Comparison of ENCODE assay signal across 26 mouse cellular contexts in the genomic region with DNA sequence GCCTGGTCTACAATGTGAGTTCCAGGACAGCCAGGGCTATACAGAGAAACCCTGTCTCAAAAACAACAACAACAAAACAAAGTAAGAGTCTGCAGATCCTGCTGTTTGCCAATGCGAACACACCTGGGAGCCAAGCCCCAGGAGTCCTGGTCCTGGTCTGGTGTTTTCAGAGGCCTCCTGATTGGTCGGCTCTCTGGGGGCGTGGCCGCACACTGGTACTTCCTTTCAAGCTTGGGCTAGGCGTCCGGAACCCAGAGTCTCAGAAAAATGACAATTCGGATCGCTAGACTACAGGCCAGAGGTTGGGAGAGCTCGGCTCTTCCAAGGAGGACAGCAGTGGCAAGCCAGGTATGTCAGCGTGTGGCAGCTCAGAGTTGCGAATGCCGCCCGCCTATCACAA. TPM values are rescaled to one million over a fixed set of nuclear protein-coding genes. Genes with fewer than 3 reads are reported as not detected.
DNase-seq lines count a peak whose midpoint lies in the region; ATAC-seq and TF ChIP-seq lines count a peak whose summit lies in the region.
"Had no signal": no experiment of that assay in that cellular context is flagged by ENCODE, and none has a peak within 500 bp of the region (broad histone marks: within the 10 kb centered on the region; RNA-seq: fewer than 3 reads in every experiment).

No protein-coding gene starts in this region.

- intact Hi-C loops in heart, postnatal 25 days (cut with DNase I) = loop anchor here (5.0 kb wide), 1 partner anchor 265 kb away; no protein-coding TSS in a partner anchor

- no peak for DNase-seq in heart, postnatal 25 days (ENCODE audit: low spot score)
- peak; percentile 12 for DNase-seq in urinary bladder, adult 2 months (ENCODE audit: low spot score)
- DNase-seq in urinary bladder, postnatal 10 days (ENCODE audit: low spot score) = no peak
- peak; percentile 86 for DNase-seq in ZHBTc4 (ENCODE audit: low read depth, low spot score)
- DNase-seq in spleen, adult 12 weeks (ENCODE audit: low spot score) = no peak
- DNase-seq in midbrain, postnatal 0 days (ENCODE audit: low spot score) = no peak
- DNase-seq: cerebellum, adult 2 months; gastrocnemius, postnatal 10 days; heart, adult 2 months; heart, postnatal 36 days; kidney, adult 18-20 months; kidney, postnatal 14 days; layer of hippocampus, postnatal 36 days; right cerebral cortex, postnatal 4 days; thymus, postnatal 36 days had no signal

- no peak overlapping the region for H3K27ac ChIP-seq in heart, embryonic 12.5 days (ENCODE audit: poor library complexity, severe bottlenecking)
- H3K27ac ChIP-seq in midbrain, postnatal 0 days (ENCODE audit: low read depth, low read length) = no peak overlapping the region
- H3K27ac ChIP-seq: embryonic facial prominence, embryonic 10.5 days; forebrain, embryonic 12.5 days; heart, adult 2 months; layer of hippocampus, adult 2 months; neural tube, embryonic 12.5 days had no signal

- no peak overlapping the region for H3K9ac ChIP-seq in heart, embryonic 12.5 days
- H3K9ac ChIP-seq in midbrain, postnatal 0 days (replicated peaks; ENCODE audit: low read length, poor library complexity, severe bottlenecking) = no peak overlapping the region
- H3K9ac ChIP-seq: forebrain, embryonic 12.5 days; neural tube, embryonic 12.5 days had no signal

- no peak for ATAC-seq in heart, embryonic 12.5 days (ENCODE audit: insufficient number of reproducible peaks, low FRiP score)
- ATAC-seq in midbrain, postnatal 0 days (ENCODE audit: low FRiP score) = no peak
- ATAC-seq: hindbrain, embryonic 16.5 days had no signal

- H3K4me2 ChIP-seq in heart, embryonic 12.5 days = peak overlapping the region; percentile 21; the same call in 1 of the 2 replicates
- H3K4me2 ChIP-seq in midbrain, postnatal 0 days (ENCODE audit: low read depth, low read length, poor library complexity, severe bottlenecking) = no peak overlapping the region
- H3K4me2 ChIP-seq: forebrain, embryonic 12.5 days; midbrain, embryonic 11.5 days; neural tube, embryonic 12.5 days had no signal

- 41% methylated on average over 13 of the region's 13 CpGs for WGBS in heart, embryonic 12.5 days
- WGBS in midbrain, postnatal 0 days = 67% methylated on average over 13 of the region's 13 CpGs

- no peaks in the 10 kb centered on the region for H3K4me1 ChIP-seq in heart, embryonic 12.5 days (replicated peaks)
- no peaks in the 10 kb centered on the region for H3K4me1 ChIP-seq in midbrain, postnatal 0 days (ENCODE audit: insufficient read depth, low read length)
- H3K4me1 ChIP-seq: embryonic facial prominence, embryonic 10.5 days; forebrain, embryonic 12.5 days; neural tube, embryonic 12.5 days had no signal

- no peak for TF ChIP-seq CTCF in midbrain, postnatal 0 days (IDR thresholded peaks at IDR 0.05)

- no peaks in the 10 kb centered on the region for H3K27me3 ChIP-seq in heart, embryonic 12.5 days (replicated peaks)
- no peaks in the 10 kb centered on the region for H3K27me3 ChIP-seq in midbrain, postnatal 0 days (ENCODE audit: insufficient read depth, low read length)
- H3K27me3 ChIP-seq: forebrain, embryonic 12.5 days had no signal

- no peak overlapping the region for H3K4me3 ChIP-seq in heart, embryonic 12.5 days
- H3K4me3 ChIP-seq in midbrain, postnatal 0 days (ENCODE audit: low read depth, low read length) = no peak overlapping the region
- H3K4me3 ChIP-seq: embryonic facial prominence, embryonic 10.5 days; forebrain, embryonic 12.5 days; heart, adult 2 months; layer of hippocampus, adult 2 months; neural tube, embryonic 12.5 days had no signal

- H3K9me3 ChIP-seq in heart, embryonic 12.5 days (replicated peaks) = no peaks in the 10 kb centered on the region
- no peaks in the 10 kb centered on the region for H3K9me3 ChIP-seq in midbrain, postnatal 0 days (ENCODE audit: low read length)
- H3K9me3 ChIP-seq: embryonic facial prominence, embryonic 10.5 days; forebrain, embryonic 12.5 days; neural tube, embryonic 12.5 days had no signal

- H3K36me3 ChIP-seq in heart, embryonic 12.5 days = no peaks in the 10 kb centered on the region
- H3K36me3 ChIP-seq in midbrain, postnatal 0 days (ENCODE audit: insufficient read depth, low read length) = no peaks in the 10 kb centered on the region
- H3K36me3 ChIP-seq: embryonic facial prominence, embryonic 10.5 days; forebrain, embryonic 12.5 days; neural tube, embryonic 12.5 days had no signal

RNA-seq across cellular contexts. Expression of a gene that starts 12.3 kb away (rescaled TPM):
- 0.40 and 0.51 TPM in 2 replicates for polyA plus RNA-seq in heart, embryonic 12.5 days (2016; fragmentation: Nextera tagmentation; extraction: Ambion mirVana)
- total RNA-seq in heart, postnatal 25 days (2021) = under 1 TPM; 0.05 to 0.11 TPM
- polyA plus RNA-seq in urinary bladder, adult 2 months (2012; rRNA removed) = 0.10 TPM in 1 of 2 replicates, not detected in the other
- total RNA-seq in midbrain, postnatal 0 days (2014; rRNA removed) = 18.1 and 20.6 TPM in 2 replicates
- polyA plus RNA-seq in midbrain, postnatal 0 days (2015; fragmentation: Nextera tagmentation; extraction: Ambion mirVana) = 8.9 and 9.9 TPM in 2 replicates
- total RNA-seq: adrenal gland, adult 18-20 months; liver, adult 2 months had no signal
- polyA plus RNA-seq: liver, adult 2 months had no signal

RNA-seq across cellular contexts. Expression of a gene that starts 13.2 kb away (rescaled TPM):
- not detected in 2 replicates for polyA plus RNA-seq in heart, embryonic 12.5 days (2016; fragmentation: Nextera tagmentation; extraction: Ambion mirVana)
- total RNA-seq in heart, postnatal 25 days (2021) = not detected
- polyA plus RNA-seq in urinary bladder, adult 2 months (2012; rRNA removed) = not detected in 2 replicates
- total RNA-seq in midbrain, postnatal 0 days (2014; rRNA removed) = 3.3 and 4.3 TPM in 2 replicates
- polyA plus RNA-seq in midbrain, postnatal 0 days (2015; fragmentation: Nextera tagmentation; extraction: Ambion mirVana) = 2.6 and 3.8 TPM in 2 replicates
- total RNA-seq: adrenal gland, adult 18-20 months; adrenal gland, postnatal 4 days; gastrocnemius, postnatal 10 days; heart, adult 2 months; heart, postnatal 36 days; liver, adult 2 months had no signal
- polyA plus RNA-seq: heart, adult 2 months; liver, adult 2 months; lung, embryonic 16.5 days had no signal

RNA-seq across cellular contexts. Expression of a gene that starts 19.3 kb away (rescaled TPM):
- polyA plus RNA-seq in heart, embryonic 12.5 days (2016; fragmentation: Nextera tagmentation; extraction: Ambion mirVana) = 120 and 123 TPM in 2 replicates
- 1 to 10 TPM; 2.4 to 5.2 TPM for total RNA-seq in heart, postnatal 25 days (2021)
- 24.4 and 25.0 TPM in 2 replicates for polyA plus RNA-seq in urinary bladder, adult 2 months (2012; rRNA removed)
- total RNA-seq in midbrain, postnatal 0 days (2014; rRNA removed) = 9.1 and 11.3 TPM in 2 replicates
- 17.8 and 21.2 TPM in 2 replicates for polyA plus RNA-seq in midbrain, postnatal 0 days (2015; fragmentation: Nextera tagmentation; extraction: Ambion mirVana)

Comparison
In these comparisons a context has a peak if more than half of its experiments do, and no peak if none do; other contexts are left out.
1. DNase-seq: peak in urinary bladder, adult 2 months (single experiment) and ZHBTc4 (single experiment); none in heart, postnatal 25 days (single experiment), urinary bladder, postnatal 10 days (single experiment), spleen, adult 12 weeks (single experiment) and midbrain, postnatal 0 days (single experiment).